Mouse (Mus musculus) hematopoietic stem cell, adult 5-6 weeks (primary cell): ENCODE results near the gene Map3k5. TPM values are rescaled to one million over a fixed set of nuclear protein-coding genes. Genes with fewer than 3 reads are reported as not detected.
"Not testable (repeated sequence)": the region's sequence is repeated elsewhere in the genome, so short reads cannot be mapped to it uniquely, and the experiment has no call there.

Experiments
- ATAC-seq, 2 experiments: fragments of 125-278 bp in 1 of 2; replicated peaks in 1 of 2; 2 replicates each; pipeline ENCODE4 v1.8.0; 2016 to 2017; ENCODE audit warnings: inconsistent platforms in 2 of 2, mild to moderate bottlenecking in 2 of 2, moderate number of reproducible peaks in 2 of 2, low read depth in 1 of 2, moderate TSS enrichment in 1 of 2; ENCODE audit not compliant: low FRiP score in 2 of 2, poor library complexity in 2 of 2, severe bottlenecking in 2 of 2, insufficient read depth in 1 of 2, low TSS enrichment in 1 of 2
- total RNA-seq: library from RNA; stranded (forward); fragments of 172-1452, 232-1000 nt; gene quantifications from 2 replicates; pipeline ENCODE4 v1.2.3, GENCODE M21; 2017

Gene Map3k5
- total RNA-seq: 22.7 and 29.0 TPM in 2 replicates

DNA sequence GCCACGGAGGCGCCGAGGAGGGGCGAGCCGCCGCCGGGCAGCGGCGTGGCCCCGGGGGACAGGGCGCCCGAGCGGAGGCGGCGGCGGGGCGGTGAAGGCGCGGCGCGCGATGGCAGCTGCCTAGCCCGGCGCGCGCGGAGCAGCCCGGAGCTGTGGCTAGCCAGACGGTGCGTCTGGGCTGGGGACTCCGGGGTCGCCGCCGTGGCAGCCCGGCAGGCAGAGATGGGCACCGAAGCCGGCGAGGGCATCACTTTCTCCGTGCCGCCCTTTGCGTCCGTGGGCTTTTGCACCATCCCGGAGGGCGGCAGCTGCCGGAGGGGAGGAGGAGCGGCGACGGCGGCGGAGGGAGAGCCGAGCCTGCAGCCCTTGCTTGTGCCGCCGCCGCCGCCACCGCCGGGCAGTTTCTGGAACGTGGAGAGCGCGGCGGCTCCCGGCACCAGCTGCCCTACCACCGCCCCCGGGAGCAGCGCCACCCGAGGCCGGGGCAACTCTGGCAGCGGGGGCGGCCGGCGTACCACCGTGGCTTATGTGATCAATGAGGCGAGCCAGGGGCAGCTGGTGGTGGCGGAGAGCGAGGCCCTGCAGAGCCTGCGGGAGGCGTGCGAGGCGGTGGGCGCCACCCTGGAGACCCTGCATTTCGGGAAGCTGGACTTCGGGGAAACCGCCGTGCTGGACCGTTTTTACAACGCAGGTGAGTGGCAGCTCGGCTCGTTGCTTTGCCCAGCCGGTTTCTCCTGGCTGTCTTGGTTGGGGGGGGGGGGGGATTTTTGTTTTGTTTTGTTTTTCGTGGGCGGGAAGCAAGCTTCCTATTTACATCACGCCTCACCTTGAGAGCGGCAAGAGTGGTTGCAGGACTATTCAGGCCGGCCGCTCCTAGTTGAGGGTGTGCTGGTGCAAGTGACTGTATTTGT, at the start of gene Map3k5:
Gene Map3k5 (plus strand): TSS at position 89 of the 911 bp plus-strand sequence.
- no peak for ATAC-seq

DNA sequence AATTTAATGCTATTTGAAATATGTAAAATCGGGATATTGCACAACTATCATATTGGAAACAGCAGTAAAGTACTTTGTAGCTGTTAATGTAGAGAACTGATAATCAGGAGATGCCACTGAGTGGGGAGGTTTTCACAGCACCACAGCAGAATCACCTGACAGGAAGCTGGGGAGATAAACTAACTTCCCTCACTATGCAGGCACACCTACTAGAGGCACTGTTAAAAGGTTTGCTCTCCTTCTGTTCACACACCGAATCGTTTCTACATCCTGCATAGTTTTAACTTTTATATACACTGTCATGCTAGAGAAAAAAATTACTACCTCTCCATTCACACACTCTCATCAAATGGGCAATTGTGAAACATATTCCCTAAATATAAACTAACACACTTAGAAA, 48.0 kb upstream of the Map3k5 start:
- ATAC-seq: no peak

DNA sequence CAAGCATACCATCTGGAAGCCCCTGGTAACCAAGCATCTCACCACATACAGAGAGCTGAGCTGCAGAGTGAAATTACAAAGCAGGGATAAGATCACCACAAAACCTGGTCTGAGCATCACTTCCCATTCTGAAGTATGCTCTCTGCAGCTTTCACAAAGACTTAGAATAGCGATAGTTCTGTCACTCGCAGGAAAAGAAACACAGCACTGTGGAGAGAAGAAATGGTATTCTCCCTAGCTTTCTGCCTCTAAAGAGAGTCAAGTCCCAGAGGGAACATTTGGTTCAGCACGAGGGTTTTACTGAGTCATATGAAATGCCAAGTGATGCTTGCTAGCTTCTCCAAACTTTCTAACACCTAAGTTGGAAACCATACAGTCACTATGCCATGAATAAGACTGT, 44.4 kb upstream of the Map3k5 start:
- ATAC-seq: no peak

DNA sequence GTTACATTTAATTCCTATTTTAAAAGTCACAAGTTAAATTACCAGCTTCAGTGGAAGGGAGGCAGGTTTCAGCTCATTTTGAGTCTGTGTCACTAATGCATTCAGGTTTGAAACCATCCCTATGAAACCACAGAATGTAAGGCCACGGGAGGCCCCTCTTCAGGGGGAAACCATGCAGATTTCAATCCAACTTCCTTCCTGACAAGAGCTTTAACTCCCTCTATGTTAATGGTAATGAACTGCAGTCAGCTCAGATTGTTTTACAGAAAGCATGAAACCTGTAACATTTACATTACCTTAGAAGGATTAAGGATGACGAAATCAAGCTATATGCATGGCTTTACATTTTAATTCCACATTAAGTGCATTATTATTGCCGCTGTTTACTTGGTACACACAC, 42.6 kb upstream of the Map3k5 start:
- ATAC-seq: peak; percentile 37 to 39; a peak in 1 of 4 replicates

DNA sequence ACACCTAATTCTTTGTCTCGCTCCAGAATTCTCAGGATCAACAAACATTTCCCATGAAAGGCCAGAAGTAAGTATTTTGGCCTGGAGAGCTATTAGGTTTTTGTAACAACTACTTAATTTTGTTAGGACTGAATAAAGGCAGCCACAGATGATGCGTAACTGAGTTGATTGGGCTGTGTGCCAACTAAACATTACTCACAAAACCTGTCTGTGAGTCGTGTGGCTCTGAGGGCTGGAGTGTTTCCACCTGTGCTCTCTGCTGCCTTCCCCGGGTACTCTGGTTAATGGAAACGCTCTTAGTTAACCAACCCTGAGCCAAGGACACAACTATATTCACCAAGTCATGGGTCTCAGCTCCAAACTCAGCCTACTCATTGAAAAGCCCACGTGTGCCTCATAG, 41.1 kb upstream of the Map3k5 start:
- ATAC-seq: no peak

DNA sequence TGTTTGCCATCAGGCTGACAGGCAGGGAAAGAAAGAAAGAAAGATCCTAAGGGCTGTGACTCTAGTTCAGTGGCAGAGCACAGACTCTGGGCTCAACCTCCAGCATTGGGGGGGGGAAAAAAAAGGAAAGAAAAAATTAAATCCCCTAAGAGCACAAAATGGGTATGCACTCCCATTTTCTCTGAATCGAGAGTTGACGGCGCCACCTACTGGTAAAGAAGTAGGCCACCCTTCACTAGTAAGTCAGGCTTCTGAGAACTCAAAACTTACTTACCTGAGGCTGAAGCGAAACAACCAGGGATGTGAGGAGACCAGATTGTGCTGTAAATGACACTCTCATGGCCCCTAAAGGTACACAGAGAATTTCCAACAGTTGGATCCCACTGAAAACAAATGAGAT, 40.3 kb upstream of the Map3k5 start:
- ATAC-seq: peak in 1 of 2 experiments; percentile 45; a peak in 1 of 4 replicates

DNA sequence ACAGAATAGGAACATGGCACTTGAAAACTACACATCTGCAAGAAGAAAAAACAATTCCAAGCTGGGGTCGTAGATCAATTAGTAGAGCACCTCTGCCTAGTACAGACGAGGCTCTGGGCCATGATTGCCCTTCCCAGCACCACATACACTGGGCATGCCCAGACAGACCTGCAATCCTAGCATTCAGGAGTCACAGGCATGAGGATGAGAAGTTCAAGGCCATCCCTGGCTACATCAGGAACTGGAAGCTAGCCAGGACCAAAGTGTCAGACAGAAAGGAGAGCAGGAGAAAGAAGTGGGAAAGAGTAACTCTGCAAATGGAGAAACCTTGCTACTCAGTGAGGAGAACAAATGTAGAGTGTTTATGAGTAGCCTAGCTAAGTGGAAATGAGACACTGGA, 34.1 kb upstream of the Map3k5 start:
- no peak for ATAC-seq

DNA sequence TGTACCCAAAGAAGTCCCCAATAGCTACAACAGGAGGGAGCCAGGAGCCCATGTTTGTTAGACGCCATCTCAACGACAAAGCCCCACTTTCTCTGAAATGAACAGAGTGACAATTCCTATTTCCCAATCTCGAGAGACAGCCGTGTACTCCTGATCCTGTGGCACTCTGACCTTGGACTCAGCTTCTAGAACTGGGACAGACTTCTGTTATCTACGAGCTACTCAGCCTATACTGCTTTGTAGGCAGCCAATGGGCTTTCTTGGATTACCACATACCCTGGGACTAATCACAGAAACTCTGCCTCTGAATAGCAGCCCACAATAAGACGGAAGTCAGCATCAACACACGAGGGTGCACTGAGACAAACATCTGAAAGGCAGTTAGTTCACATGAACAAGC, 32.3 kb upstream of the Map3k5 start:
- ATAC-seq: no peak

DNA sequence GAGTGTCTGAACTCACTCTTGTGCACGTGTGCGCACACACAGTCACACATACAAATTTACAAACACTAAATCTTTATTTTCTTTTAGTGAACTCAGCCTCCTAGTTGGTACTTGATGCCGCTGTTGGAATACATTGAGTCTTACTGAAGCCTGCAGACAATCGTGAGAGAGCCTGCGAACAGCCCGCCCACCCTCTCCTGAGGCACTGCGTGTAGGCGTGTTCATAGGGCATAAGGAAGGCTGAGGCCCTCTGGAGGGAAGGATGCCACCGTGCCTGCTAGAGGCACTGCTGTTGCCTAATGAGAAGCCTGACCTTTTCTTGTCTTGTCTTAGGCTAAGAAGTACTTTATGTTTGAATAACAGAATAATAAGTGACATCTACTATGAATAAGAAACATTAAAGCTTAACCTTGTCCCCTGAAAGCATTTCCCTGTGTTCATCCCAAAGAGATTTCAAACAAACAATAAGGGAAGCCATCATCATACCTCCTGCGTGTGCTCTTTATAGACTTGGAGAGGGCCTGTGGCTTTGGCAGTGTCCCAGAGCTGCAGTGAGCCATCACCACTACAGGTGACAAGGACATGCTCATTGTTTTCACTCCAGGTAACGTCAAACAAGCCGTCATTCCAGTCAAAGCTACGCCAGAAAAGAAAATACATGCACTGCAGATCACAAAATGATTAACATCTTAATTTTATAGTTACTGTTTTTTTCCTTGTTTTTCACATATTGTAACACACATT, 30.0 kb upstream of the Map3k5 start:
- ATAC-seq: no peak

DNA sequence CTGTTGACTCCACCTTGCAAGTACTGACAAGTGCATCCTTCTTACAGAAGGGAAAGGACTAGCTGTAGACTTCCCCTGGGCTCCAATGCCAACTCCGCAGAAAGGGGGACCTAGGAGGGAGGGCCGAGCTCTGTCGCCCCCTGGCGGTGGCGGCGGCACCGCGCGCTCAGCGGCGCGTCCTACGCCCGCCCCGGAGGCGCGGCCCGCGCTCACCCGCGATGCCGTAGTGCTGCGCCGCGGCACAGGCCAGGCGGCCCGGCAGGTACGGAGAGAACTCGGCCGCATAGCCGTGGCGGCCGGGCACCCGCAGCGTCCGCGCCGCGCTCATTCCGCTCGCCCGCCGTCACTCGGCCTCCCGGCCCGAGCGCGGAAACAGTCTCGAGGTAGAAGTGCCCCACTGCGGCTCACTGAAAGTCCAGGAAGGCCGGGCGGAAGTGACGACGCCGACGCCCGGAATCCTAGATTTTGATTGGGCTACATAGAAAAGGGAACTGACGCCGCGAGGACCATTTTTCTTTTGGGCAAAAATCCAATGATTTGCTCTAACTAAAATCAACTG, 26.9 kb upstream of the Map3k5 start, which contains the start of gene Pex7:
Gene Pex7 (minus strand): TSS at position 444 of the 559 bp plus-strand sequence.
- ATAC-seq: peak; percentile 68 to 92; a peak in 3 of 4 replicates

DNA sequence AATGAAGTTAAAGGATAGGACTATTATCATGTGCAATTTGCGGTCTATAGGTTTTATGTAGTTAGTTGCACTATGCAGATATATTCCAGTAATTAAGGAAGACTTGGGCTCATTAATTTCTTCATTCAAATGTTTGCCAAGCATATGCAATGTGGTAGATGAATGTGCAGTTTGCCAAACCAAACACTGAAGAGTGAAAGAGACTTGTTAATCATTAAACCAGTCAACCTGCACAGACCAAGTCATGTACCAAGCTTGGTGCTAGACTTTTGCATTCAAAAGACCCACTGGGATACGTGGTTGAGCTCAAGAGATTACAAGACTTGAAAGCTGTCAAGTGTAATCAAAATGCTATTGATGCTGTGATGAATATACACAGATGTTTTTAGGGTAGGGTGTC, 26.2 kb upstream of the Map3k5 start:
- no peak for ATAC-seq

DNA sequence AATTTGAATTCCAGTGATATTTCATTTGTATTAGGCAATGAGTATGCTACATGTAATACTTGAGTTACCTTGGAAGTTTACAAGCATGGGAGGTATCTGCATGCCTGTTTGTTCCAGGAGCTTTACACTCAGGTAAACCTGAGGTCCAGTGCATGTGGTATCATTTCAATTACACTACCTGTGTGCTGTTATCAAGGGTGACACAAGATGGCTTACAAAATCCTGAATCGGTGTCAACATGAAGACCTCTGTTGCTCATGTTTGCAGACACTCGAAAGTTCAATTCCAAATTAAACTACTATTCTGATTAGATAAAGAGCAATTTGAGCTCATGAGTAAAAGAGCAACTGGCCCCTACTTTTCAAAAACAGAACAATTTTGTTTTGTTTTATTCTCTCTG, 23.8 kb upstream of the Map3k5 start:
- ATAC-seq: no peak

DNA sequence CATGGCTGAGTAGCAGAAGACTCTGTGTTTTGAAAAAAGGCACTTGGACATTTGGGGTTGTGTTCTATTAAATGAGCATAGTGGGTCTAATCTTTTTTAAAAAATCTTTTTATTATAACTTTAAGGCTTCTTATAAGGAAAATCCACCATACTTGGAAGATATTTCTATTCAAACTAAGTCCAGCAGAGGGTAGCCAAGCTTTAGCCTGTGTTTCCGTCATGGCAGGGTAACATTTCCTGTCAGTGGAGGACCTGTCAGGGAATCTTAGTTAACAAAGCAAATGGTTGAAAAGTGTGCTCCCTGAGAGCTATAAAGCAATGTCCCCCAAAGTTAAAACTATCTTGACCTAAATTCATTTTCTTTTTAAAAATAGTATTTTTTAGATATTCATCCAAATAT, 22.7 kb upstream of the Map3k5 start:
- ATAC-seq: 0 out of 4 replicates have a peak, but pooled peaks of 1 of the 2 experiments have one; percentile 29

DNA sequence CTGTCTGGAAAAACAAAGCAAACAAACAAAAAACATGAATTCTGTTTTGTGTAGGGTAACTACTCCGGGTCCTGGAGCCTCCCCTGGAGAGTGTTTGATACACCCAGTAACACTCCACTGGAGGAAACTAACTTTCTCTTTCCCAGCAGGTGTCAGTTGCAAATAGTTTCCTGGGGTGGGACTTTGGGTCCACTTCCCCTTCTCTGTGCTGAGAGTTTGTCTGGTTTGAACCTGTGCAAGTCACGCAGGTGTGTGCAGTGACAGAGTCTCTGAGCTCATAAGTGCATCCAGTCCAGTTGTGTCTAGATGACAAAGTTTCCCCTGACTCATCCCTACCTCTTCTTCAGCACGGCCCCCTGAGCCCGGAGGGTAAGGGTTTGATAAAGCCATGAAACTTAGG, 20.5 kb upstream of the Map3k5 start:
- no peak for ATAC-seq

DNA sequence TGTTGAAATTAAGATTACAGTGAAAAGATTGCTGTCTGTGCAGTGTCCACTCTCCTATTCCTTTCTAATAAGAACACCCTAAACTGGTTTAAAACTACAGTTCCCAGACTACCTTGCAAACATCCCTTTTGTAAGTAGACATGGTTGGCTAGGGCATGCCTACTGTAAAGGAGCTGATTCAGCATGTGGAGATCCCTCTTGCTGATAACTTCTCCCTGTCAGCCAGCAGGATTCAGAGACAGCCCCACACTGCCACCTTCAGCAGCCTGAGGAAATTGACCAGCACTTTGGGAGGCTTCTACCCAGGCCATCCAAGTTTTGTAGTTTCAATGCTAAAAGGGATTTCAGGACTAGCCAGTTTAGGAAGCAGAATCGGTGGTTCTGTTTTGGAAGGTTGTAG, 19.0 kb upstream of the Map3k5 start:
- peak; percentile 97 for ATAC-seq

DNA sequence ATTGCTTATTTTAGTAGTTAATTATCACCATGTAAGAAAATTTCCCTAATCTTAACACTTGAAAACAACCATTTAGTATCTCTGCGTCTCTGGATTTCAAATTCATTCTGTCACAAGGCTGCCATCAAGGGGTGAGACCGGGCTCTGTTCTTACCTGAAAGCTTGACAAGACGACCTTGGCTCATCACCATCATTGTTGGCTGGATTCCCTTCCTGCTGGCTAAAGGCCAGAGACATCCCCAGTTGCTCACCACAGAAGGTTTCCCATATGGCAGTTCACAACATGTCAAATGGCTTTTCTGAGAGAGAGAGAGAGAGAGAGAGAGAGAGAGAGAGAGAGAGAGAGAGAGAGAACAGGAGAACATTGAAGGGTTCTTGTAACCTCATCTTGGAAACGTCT, 11.9 kb upstream of the Map3k5 start:
- no peak for ATAC-seq

DNA sequence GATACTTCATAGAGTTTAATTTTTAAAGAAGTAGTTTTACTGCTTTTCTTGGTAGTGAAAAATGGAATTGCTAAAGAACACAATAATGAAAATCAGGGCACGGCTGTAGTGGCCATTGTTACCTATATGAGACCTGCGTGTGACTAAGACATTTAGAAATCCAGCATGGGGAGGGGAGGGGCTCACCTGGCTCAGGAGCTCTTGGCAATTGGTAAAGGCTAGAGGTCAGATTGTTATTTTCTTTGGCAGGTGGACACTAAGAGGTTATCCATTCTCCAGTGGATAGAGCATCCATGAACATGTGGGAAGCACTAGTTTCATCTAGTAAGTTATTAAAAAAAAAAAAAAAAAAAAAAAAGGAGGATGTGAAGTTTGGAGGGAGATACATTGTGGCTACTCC, 10.0 kb upstream of the Map3k5 start:
- ATAC-seq: no peak

DNA sequence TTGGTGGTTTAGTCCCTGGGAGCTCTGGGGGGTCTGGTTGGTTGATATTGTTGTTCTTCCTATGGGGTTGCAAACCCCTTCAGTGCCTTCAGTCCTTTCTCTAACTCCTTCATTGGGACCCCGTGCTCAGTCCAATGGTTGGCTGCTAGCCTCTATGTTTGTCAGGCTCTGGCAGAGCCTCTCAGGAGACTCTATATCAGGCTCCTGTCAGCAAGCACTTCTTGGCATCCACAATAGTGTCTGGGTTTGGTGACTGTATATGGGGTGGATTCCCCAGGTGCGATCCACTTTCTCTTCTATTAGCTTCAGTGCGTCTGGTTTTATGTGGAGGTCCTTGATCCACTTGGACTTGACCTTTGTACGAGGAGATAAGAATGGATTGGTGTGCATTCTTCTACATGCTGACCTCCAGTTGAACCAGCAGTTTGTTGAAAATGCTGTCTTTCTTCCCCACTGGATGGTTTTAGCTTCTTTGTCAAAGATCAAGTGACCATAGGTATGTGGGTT, 7.8 kb upstream of the Map3k5 start:
- not testable (repeated sequence) for ATAC-seq
